17 mouse cellular contexts compared by ENCODE assay signal in the genomic region with DNA sequence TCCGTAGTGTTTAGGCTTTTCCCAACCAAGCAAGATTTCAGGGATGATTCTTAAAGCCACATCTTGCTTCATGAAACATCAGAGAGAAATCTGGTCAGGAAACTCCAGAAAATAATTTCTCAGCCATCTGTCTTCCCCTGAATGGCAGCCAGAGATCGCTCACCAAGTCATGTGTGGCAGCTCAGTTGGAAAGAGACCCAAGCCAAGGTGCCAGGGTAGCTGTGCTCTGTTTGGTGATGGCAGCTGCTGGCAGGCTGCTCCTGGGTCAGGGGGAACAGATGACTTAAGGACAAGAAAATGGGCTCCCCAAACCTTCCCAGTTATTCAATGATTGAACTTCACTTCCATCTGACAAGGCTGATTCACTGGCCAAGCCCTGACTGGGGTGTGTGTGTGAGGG.
A peak's percentile ranks its signal among the peaks of the same experiment; 100 is the strongest.
DNase-seq lines count a peak whose midpoint lies in the region; ATAC-seq and TF ChIP-seq lines count a peak whose summit lies in the region.
"Had no signal": no experiment of that assay in that cellular context is flagged by ENCODE, and none has a peak within 500 bp of the region (broad histone marks: within the 10 kb centered on the region; RNA-seq: fewer than 3 reads in every experiment).

No protein-coding gene starts in this region.

- H3K4me2 ChIP-seq in hindbrain, postnatal 0 days (ENCODE audit: low read depth, low read length): no peak overlapping the region
- H3K4me2 ChIP-seq in hindbrain, embryonic 13.5 days: no peak overlapping the region
- no peak overlapping the region for H3K4me2 ChIP-seq in kidney, embryonic 16.5 days (replicated peaks; ENCODE audit: low read depth, low read length)
- H3K4me2 ChIP-seq: heart, embryonic 13.5 days; liver, embryonic 12.5 days; lung, embryonic 14.5 days; midbrain, embryonic 11.5 days had no signal

- no peaks in the 10 kb centered on the region for H3K4me1 ChIP-seq in hindbrain, postnatal 0 days (ENCODE audit: insufficient read depth, low read length)
- H3K4me1 ChIP-seq in hindbrain, embryonic 13.5 days (replicated peaks): no peaks in the 10 kb centered on the region
- H3K4me1 ChIP-seq in kidney, embryonic 16.5 days (ENCODE audit: insufficient read depth, low read length): no peaks in the 10 kb centered on the region
- H3K4me1 ChIP-seq: heart, embryonic 13.5 days; liver, embryonic 12.5 days had no signal

- no peak; the same call in none of the 2 replicates for ATAC-seq in hindbrain, postnatal 0 days
- ATAC-seq in hindbrain, embryonic 13.5 days (ENCODE audit: low FRiP score): no peak
- no peak for ATAC-seq in kidney, embryonic 16.5 days (ENCODE audit: low FRiP score, low TSS enrichment)
- ATAC-seq: liver, embryonic 12.5 days had no signal

- no peaks in the 10 kb centered on the region for H3K27me3 ChIP-seq in hindbrain, postnatal 0 days (ENCODE audit: insufficient read depth, low read length)
- H3K27me3 ChIP-seq in hindbrain, embryonic 13.5 days: no peaks in the 10 kb centered on the region
- no peaks in the 10 kb centered on the region for H3K27me3 ChIP-seq in kidney, embryonic 16.5 days (ENCODE audit: insufficient read depth, low read length)
- H3K27me3 ChIP-seq: heart, embryonic 13.5 days; liver, embryonic 12.5 days had no signal

- H3K9me3 ChIP-seq in hindbrain, postnatal 0 days (ENCODE audit: low read length): no peaks in the 10 kb centered on the region
- H3K9me3 ChIP-seq in hindbrain, embryonic 13.5 days: no peaks in the 10 kb centered on the region
- no peaks in the 10 kb centered on the region for H3K9me3 ChIP-seq in kidney, embryonic 16.5 days (ENCODE audit: low read length)
- H3K9me3 ChIP-seq: heart, embryonic 13.5 days; liver, embryonic 12.5 days had no signal

- H3K4me3 ChIP-seq in hindbrain, postnatal 0 days (ENCODE audit: low read length): no peak overlapping the region
- H3K4me3 ChIP-seq in hindbrain, embryonic 13.5 days: no peak overlapping the region
- H3K4me3 ChIP-seq in kidney, embryonic 16.5 days (ENCODE audit: low read length): no peak overlapping the region
- H3K4me3 ChIP-seq: erythroblast, embryonic 14.5 days; heart, embryonic 13.5 days; liver, embryonic 12.5 days had no signal

- peak; percentile 57 for DNase-seq in hindbrain, postnatal 0 days (ENCODE audit: low spot score)
- peak; percentile 96 for DNase-seq in brain, adult 2 months (ENCODE audit: low read depth, low spot score)
- DNase-seq in cerebellum, adult 11-12 months: peak; percentile 94
- peak; percentile 85 to 88 for DNase-seq in cerebellum, postnatal 25 days
- DNase-seq in thymus, postnatal 0 days (ENCODE audit: low spot score): no peak
- DNase-seq: heart, postnatal 36 days; kidney, postnatal 14 days; lung, embryonic 14.5 days; lung, postnatal 4 days; right cerebral cortex, postnatal 25 days; thymus, postnatal 25 days had no signal

- 79% methylated on average over 2 of the region's 2 CpGs for WGBS in hindbrain, postnatal 0 days
- 92% methylated on average over 2 of the region's 2 CpGs for WGBS in hindbrain, embryonic 13.5 days
- WGBS in kidney, embryonic 16.5 days: 92% methylated on average over 2 of the region's 2 CpGs

- no peak overlapping the region for H3K9ac ChIP-seq in hindbrain, postnatal 0 days (replicated peaks; ENCODE audit: low read length)
- no peak overlapping the region for H3K9ac ChIP-seq in hindbrain, embryonic 13.5 days
- no peak overlapping the region for H3K9ac ChIP-seq in kidney, embryonic 16.5 days (replicated peaks; ENCODE audit: low read length)
- H3K9ac ChIP-seq: heart, embryonic 13.5 days; liver, embryonic 12.5 days; lung, embryonic 14.5 days had no signal

- TF ChIP-seq CTCF in hindbrain, postnatal 0 days (IDR thresholded peaks at IDR 0.05; ENCODE audit: low read depth): no peak

- H3K27ac ChIP-seq in hindbrain, postnatal 0 days: no peak overlapping the region
- no peak overlapping the region for H3K27ac ChIP-seq in hindbrain, embryonic 13.5 days
- H3K27ac ChIP-seq in kidney, embryonic 16.5 days (ENCODE audit: low read length): no peak overlapping the region
- H3K27ac ChIP-seq: heart, embryonic 13.5 days; liver, embryonic 12.5 days had no signal

- no peaks in the 10 kb centered on the region for H3K36me3 ChIP-seq in hindbrain, postnatal 0 days (ENCODE audit: insufficient read depth, low read length)
- H3K36me3 ChIP-seq in hindbrain, embryonic 13.5 days: no peaks in the 10 kb centered on the region
- no peaks in the 10 kb centered on the region for H3K36me3 ChIP-seq in kidney, embryonic 16.5 days (ENCODE audit: insufficient read depth, low read length)
- H3K36me3 ChIP-seq: heart, embryonic 13.5 days; liver, embryonic 12.5 days had no signal
